Mouse (Mus musculus) limb, embryonic 12.5 days (tissue): ENCODE results near the gene Rfc1. TPM values are rescaled to one million over a fixed set of nuclear protein-coding genes. Genes with fewer than 3 reads are reported as not detected.

Source experiments
- ATAC-seq: fragments of 200-750 bp; cut with Nextera tagmentation; 2 replicates; pipeline ENCODE4 v1.8.0; 2017; ENCODE audit warnings: low read depth, moderate TSS enrichment; ENCODE audit not compliant: insufficient number of reproducible peaks, insufficient read depth, low FRiP score, low TSS enrichment
- H3K27ac ChIP-seq: fragments of 300-500 bp; sonication (generic); 2 replicates; pipeline ENCODE4 v1.5.1; 2016; ENCODE audit warnings: mild to moderate bottlenecking, moderate library complexity
- H3K27me3 ChIP-seq: fragments of 300-500 bp; sonication (generic); 2 replicates; pipeline ENCODE4 v1.6.1; 2016; ENCODE audit warnings: mild to moderate bottlenecking, moderate library complexity
- H3K36me3 ChIP-seq: fragments of 300-500 bp; sonication (generic); 2 replicates; pipeline ENCODE4 v1.6.1; 2016; ENCODE audit warnings: mild to moderate bottlenecking, moderate library complexity
- H3K4me1 ChIP-seq: fragments of 300-500 bp; sonication (generic); replicated peaks from 2 replicates; pipeline ENCODE4 v1.6.1; 2016
- H3K4me2 ChIP-seq: fragments of 300-500 bp; sonication (generic); 2 replicates; pipeline ENCODE4 v1.6.1; 2016; ENCODE audit warnings: mild to moderate bottlenecking, moderate library complexity
- H3K4me3 ChIP-seq: fragments of 300-500 bp; sonication (generic); replicated peaks from 2 replicates; pipeline ENCODE4 v1.5.1; 2016; ENCODE audit warnings: mild to moderate bottlenecking
- H3K9ac ChIP-seq: fragments of 300-500 bp; sonication (generic); replicated peaks from 2 replicates; pipeline ENCODE4 v1.6.1; 2016; ENCODE audit warnings: mild to moderate bottlenecking, moderate library complexity
- H3K9me3 ChIP-seq: fragments of 300-500 bp; sonication (generic); 2 replicates; pipeline ENCODE4 v1.6.1; 2016; ENCODE audit warnings: mild to moderate bottlenecking, moderate library complexity
- WGBS: fragments of 180-500 bp; shearing (Covaris S2); methylation state at CpG from one replicate; pipeline ENCODE4 v1.1.7; 2016; 5-methylcytosine and 5-hydroxymethylcytosine counted together
- polyA plus RNA-seq: library from polyadenylated mRNA; unstranded; fragments of >200 nt; fragmentation: Nextera tagmentation; extraction: Ambion mirVana; gene quantifications from 2 replicates; pipeline ENCODE4 v1.2.1, GENCODE M21; 2016

Rfc1 gene
- polyA plus RNA-seq, 1 experiment from 2014 or later: 118 TPM

GRCm38 (mm10) chr5:65257910-65258505 is 77.5 kb downstream of the Rfc1 start:
- no peak for ATAC-seq
- H3K9me3 ChIP-seq: no peaks in the 10 kb centered on the region
- no peak overlapping the region for H3K4me3 ChIP-seq
- H3K9ac ChIP-seq: no peak overlapping the region
- no peak overlapping the region for H3K27ac ChIP-seq
- WGBS: 92% methylated on average over 14 of the region's 14 CpGs
- peaks cover 80% of the 10 kb centered on the region for H3K36me3 ChIP-seq
- H3K27me3 ChIP-seq: no peaks in the 10 kb centered on the region
- no peak overlapping the region for H3K4me2 ChIP-seq
- H3K4me1 ChIP-seq: no peaks in the 10 kb centered on the region

GRCm38 (mm10) chr5:65250185-65250855 is 85.2 kb downstream of the Rfc1 start:
- no peak overlapping the region for H3K4me3 ChIP-seq
- H3K36me3 ChIP-seq: peaks cover 51% of the 10 kb centered on the region
- ATAC-seq: no peak
- no peaks in the 10 kb centered on the region for H3K9me3 ChIP-seq
- H3K4me2 ChIP-seq: no peak overlapping the region
- no peaks in the 10 kb centered on the region for H3K4me1 ChIP-seq
- no peak overlapping the region for H3K9ac ChIP-seq
- WGBS: 77% methylated on average over 7 of the region's 7 CpGs
- no peak overlapping the region for H3K27ac ChIP-seq
- no peaks in the 10 kb centered on the region for H3K27me3 ChIP-seq

GRCm38 (mm10) chr5:65247296-65247695 is 88.2 kb downstream of the Rfc1 start:
- Histone ChIP-seq H3K9ac (no peak overlapping the region), H3K4me2 (no peak overlapping the region), H3K4me3 (no peak overlapping the region), H3K4me1 (no peaks in the 10 kb centered on the region), H3K9me3 (no peaks in the 10 kb centered on the region), H3K27me3 (no peaks in the 10 kb centered on the region), H3K36me3 (peaks cover 50% of the 10 kb centered on the region), H3K27ac (no peak overlapping the region)
- 93% methylated on average over 3 of the region's 3 CpGs for WGBS
- no peak for ATAC-seq

- 58% methylated on average over 5 of the region's 5 CpGs for WGBS
- no peak for ATAC-seq
- Histone ChIP-seq H3K36me3 (peaks cover 26% of the 10 kb centered on the region), H3K4me2 (no peak overlapping the region), H3K9me3 (no peaks in the 10 kb centered on the region), H3K9ac (no peak overlapping the region), H3K4me3 (no peak overlapping the region), H3K4me1 (no peaks in the 10 kb centered on the region; the same call in 1 of the 2 replicates), H3K27me3 (no peaks in the 10 kb centered on the region), H3K27ac (no peak overlapping the region)
Observed at GRCm38 (mm10) chr5:65242740-65243139, 92.7 kb downstream of the Rfc1 start.

- Histone ChIP-seq H3K36me3 (peaks cover 30% of the 10 kb centered on the region), H3K27me3 (no peaks in the 10 kb centered on the region), H3K4me2 (no peak overlapping the region), H3K9ac (no peak overlapping the region), H3K4me1 (no peaks in the 10 kb centered on the region), H3K27ac (no peak overlapping the region), H3K4me3 (no peak overlapping the region), H3K9me3 (0 out of 2 replicates have a peak, but pooled peaks cover 6% of the 10 kb centered on the region)
- 61% methylated on average over 12 of the region's 12 CpGs for WGBS
- no peak for ATAC-seq
Observed at GRCm38 (mm10) chr5:65231289-65232003, 104.0 kb downstream of the Rfc1 start.

DNA sequence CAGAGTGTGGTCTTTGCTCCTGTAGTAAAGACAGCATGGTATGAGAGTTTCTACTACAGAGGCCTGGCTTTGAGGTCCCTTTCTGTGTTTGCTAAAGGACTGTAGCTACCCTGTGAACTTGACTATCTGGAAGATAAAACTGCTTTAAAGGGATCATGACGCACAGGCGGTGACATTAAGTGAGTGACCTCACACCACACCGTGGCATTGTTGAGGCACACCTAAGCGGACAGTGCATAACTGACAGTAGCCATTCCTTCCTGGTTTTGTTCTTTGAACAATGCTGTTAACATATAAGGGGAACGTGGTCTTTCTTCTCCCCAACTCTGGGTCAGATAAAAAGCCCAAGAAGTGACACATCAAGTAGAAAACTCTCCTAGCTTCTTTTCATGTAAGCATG is 111.4 kb downstream of the Rfc1 start:
- WGBS: 88% methylated on average over 5 of the region's 5 CpGs
- Histone ChIP-seq H3K27ac (no peak overlapping the region), H3K36me3 (peaks cover 33% of the 10 kb centered on the region), H3K4me2 (no peak overlapping the region), H3K27me3 (no peaks in the 10 kb centered on the region), H3K4me1 (no peaks in the 10 kb centered on the region), H3K4me3 (no peak overlapping the region), H3K9ac (no peak overlapping the region), H3K9me3 (no peaks in the 10 kb centered on the region)
- ATAC-seq: no peak

- no peak overlapping the region for H3K27ac ChIP-seq
- peaks cover 23% of the 10 kb centered on the region for H3K36me3 ChIP-seq
- H3K4me2 ChIP-seq: no peak overlapping the region
- H3K4me3 ChIP-seq: no peak overlapping the region
- 77% methylated on average over 7 of the region's 7 CpGs for WGBS
- H3K4me1 ChIP-seq: no peaks in the 10 kb centered on the region
- no peak overlapping the region for H3K9ac ChIP-seq
- H3K27me3 ChIP-seq: no peaks in the 10 kb centered on the region
- no peaks in the 10 kb centered on the region for H3K9me3 ChIP-seq
- ATAC-seq: no peak
Observed at GRCm38 (mm10) chr5:65221037-65221436, 114.4 kb downstream of the Rfc1 start.

DNA sequence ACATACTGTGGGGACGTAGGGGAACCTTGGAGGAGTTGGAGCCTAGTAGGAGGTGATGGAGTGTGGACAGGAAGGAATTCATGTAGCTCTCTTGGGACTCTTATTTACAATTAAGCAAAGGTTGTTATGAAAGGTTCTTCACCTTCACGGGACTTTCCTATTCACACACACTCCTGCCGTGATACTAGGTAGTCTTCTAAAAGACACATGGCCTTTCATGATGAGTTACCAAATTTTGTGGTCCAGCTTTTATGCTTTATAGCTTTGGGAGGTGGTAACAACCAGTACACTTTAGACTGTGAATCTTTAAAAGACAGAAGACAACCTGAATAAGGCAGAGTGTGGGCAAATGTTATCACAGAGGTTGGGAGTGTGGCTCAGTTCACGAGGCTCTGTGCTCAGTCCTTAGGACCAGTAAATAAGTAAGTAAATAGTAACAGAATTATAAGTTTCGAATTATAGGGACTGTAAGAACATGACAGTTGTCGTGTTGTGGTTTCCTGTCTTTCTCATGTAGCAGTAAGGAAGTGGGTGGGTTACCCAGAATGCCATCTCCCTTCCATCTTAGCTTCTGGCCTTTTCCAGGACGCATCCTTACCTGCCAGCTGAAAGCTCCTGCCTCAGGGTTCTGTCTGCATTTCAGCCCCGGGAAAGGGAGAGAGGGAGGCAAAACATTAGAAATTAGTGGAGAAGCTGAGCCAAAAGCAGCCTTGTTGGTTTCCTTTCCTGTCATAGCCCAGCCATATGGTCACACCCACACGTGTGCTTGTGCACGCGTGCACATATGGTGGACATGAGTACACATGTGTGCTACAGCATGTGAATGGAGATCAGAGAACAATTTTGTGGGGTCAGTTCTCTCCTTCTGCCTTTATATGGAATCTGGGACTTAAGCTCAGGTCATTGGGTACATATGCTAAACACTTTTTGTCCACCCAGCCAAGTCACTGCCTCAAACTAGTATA is 117.9 kb downstream of the Rfc1 start:
- Histone ChIP-seq H3K9me3 (no peaks in the 10 kb centered on the region), H3K27me3 (no peaks in the 10 kb centered on the region), H3K36me3 (peaks cover 5% of the 10 kb centered on the region; the same call in 1 of the 2 replicates), H3K4me2 (no peak overlapping the region), H3K4me1 (no peaks in the 10 kb centered on the region), H3K4me3 (no peak overlapping the region), H3K9ac (no peak overlapping the region), H3K27ac (no peak overlapping the region)
- 86% methylated on average over 11 of the region's 11 CpGs for WGBS
- ATAC-seq: no peak

- no peak overlapping the region for H3K9ac ChIP-seq
- H3K27me3 ChIP-seq: no peaks in the 10 kb centered on the region
- H3K4me1 ChIP-seq: no peaks in the 10 kb centered on the region
- no peak overlapping the region for H3K27ac ChIP-seq
- peaks cover 3% of the 10 kb centered on the region; the same call in 1 of the 2 replicates for H3K9me3 ChIP-seq
- WGBS: 22% methylated on average over 7 of the region's 7 CpGs
- no peak overlapping the region for H3K4me3 ChIP-seq
- no peaks in the 10 kb centered on the region; the same call in 1 of the 2 replicates for H3K36me3 ChIP-seq
- ATAC-seq: no peak
- H3K4me2 ChIP-seq: no peak overlapping the region
Observed at GRCm38 (mm10) chr5:65213321-65213720, 122.1 kb downstream of the Rfc1 start.
